Mouse (Mus musculus) gastrocnemius, adult 8-10 months (tissue): ENCODE results near the gene Dyrk1a. TPM values are rescaled to one million over a fixed set of nuclear protein-coding genes. Genes with fewer than 3 reads are reported as not detected.

Source experiments
- DNase-seq, 2 experiments: peaks; one replicate each; pipeline ENCODE4 v3.0.0; 2022; ENCODE audit warnings: low spot score in 2 of 2
- total RNA-seq, 4 experiments: library from RNA; stranded (reverse); gene quantifications; 2 replicates each; pipeline ENCODE4 v1.2.4; 2022

The Dyrk1a gene
- total RNA-seq, 4 experiments from 2014 or later = 95.4 to 131 (median 109) TPM

GRCm38 (mm10) chr16:94589648-94590047, 19.8 kb downstream of the Dyrk1a start:
- no peak for DNase-seq

GRCm38 (mm10) chr16:94590214-94590613, 20.4 kb downstream of the Dyrk1a start:
- no peak for DNase-seq

GRCm38 (mm10) chr16:94590977-94591376, 21.2 kb downstream of the Dyrk1a start:
- DNase-seq = no peak

- peak in 1 of 2 experiments; percentile 33 for DNase-seq
These were observed 21.7 kb downstream of the Dyrk1a start for GRCm38 (mm10) chr16:94591536-94591935.

GRCm38 (mm10) chr16:94596633-94597032, 26.8 kb downstream of the Dyrk1a start:
- no peak for DNase-seq

- no peak for DNase-seq
These were observed 27.8 kb downstream of the Dyrk1a start for GRCm38 (mm10) chr16:94597640-94598039.

GRCm38 (mm10) chr16:94599977-94600724, 30.3 kb downstream of the Dyrk1a start:
- no peak for DNase-seq

GRCm38 (mm10) chr16:94601089-94601488, 31.3 kb downstream of the Dyrk1a start:
- no peak for DNase-seq

- no peak for DNase-seq
These were observed 31.7 kb downstream of the Dyrk1a start for GRCm38 (mm10) chr16:94601540-94601953.

GRCm38 (mm10) chr16:94602188-94602587, 32.4 kb downstream of the Dyrk1a start:
- no peak for DNase-seq

- no peak for DNase-seq
These were observed 32.9 kb downstream of the Dyrk1a start for GRCm38 (mm10) chr16:94602730-94603129.

GRCm38 (mm10) chr16:94606169-94606568, 36.4 kb downstream of the Dyrk1a start:
- no peak for DNase-seq

- DNase-seq = no peak
These were observed 37.7 kb downstream of the Dyrk1a start for GRCm38 (mm10) chr16:94607468-94607867.

- DNase-seq = no peak
These were observed 39.1 kb downstream of the Dyrk1a start for GRCm38 (mm10) chr16:94608706-94609594.

- DNase-seq = no peak
These were observed 42.8 kb downstream of the Dyrk1a start for GRCm38 (mm10) chr16:94612573-94612972.

GRCm38 (mm10) chr16:94617255-94617654, 47.4 kb downstream of the Dyrk1a start:
- DNase-seq = no peak

- DNase-seq = peak; percentile 48 to 52
These were observed 48.7 kb downstream of the Dyrk1a start for GRCm38 (mm10) chr16:94618543-94618942.

GRCm38 (mm10) chr16:94619301-94619700, 49.5 kb downstream of the Dyrk1a start:
- DNase-seq = no peak

GRCm38 (mm10) chr16:94624871-94625270, 55.1 kb downstream of the Dyrk1a start:
- no peak for DNase-seq

GRCm38 (mm10) chr16:94625639-94626038, 55.8 kb downstream of the Dyrk1a start:
- DNase-seq = no peak

GRCm38 (mm10) chr16:94627736-94628135, 57.9 kb downstream of the Dyrk1a start:
- DNase-seq = no peak

- DNase-seq = no peak
These were observed 59.3 kb downstream of the Dyrk1a start for GRCm38 (mm10) chr16:94628976-94629729.
